In genomic region chrX:136127038-136127743, GRCm38 (mm10) we compare ENCODE assay signal across 1 mouse cellular context.
TF ChIP-seq lines count a peak whose summit lies in the region.

No protein-coding gene starts in this region.

TF ChIP-seq in CH12.LX, 34 proteins besides CTCF, POLR2A, EP300 and RAD21:
- TF ChIP-seq IRF4 (IDR thresholded peaks at IDR 0.05; ENCODE audit: low read depth, low read length) = no peak
- TF ChIP-seq ZMIZ1 (IDR thresholded peaks at IDR 0.05; ENCODE audit: low read depth, low read length) = no peak
- TF ChIP-seq E2F4 (IDR thresholded peaks at IDR 0.05; ENCODE audit: insufficient replicate concordance, low read depth, low read length) = no peak
- TF ChIP-seq POLR2AphosphoS2 (IDR thresholded peaks at IDR 0.05; ENCODE audit: low read depth, low read length) = no peak
- no peak for TF ChIP-seq PAX5 (IDR thresholded peaks at IDR 0.05; ENCODE audit: low read length)
- no peak for TF ChIP-seq KAT2A (IDR thresholded peaks at IDR 0.05; ENCODE audit: insufficient replicate concordance, low read length)
- TF ChIP-seq GABPA (IDR thresholded peaks at IDR 0.05; ENCODE audit: insufficient replicate concordance, low read depth, low read length) = no peak
- no peak for TF ChIP-seq NRF1 (IDR thresholded peaks at IDR 0.05; ENCODE audit: low read depth, low read length)
- TF ChIP-seq MAZ (IDR thresholded peaks at IDR 0.05; ENCODE audit: low read depth, low read length) = no peak
- no peak for TF ChIP-seq ETS1 (conservative IDR thresholded peaks at IDR 0.05; ENCODE audit: low read depth, low read length)
